Mouse (Mus musculus) lung, postnatal 0 days (tissue): ENCODE data around the gene Gm9999.
"Not testable (repeated sequence)": the region's sequence is repeated elsewhere in the genome, so short reads cannot be mapped to it uniquely, and the experiment has no call there.

Source experiments
- CTCF ChIP-seq: IDR thresholded peaks from 2 replicates; pipeline ENCODE4 v1.5.1; 2016; ENCODE audit warnings: antibody characterized with exemption, mild to moderate bottlenecking
- EP300 ChIP-seq: IDR thresholded peaks from 2 replicates; pipeline ENCODE4 v1.6.1; 2016; ENCODE audit warnings: antibody characterized with exemption, mild to moderate bottlenecking, control low read depth

DNA sequence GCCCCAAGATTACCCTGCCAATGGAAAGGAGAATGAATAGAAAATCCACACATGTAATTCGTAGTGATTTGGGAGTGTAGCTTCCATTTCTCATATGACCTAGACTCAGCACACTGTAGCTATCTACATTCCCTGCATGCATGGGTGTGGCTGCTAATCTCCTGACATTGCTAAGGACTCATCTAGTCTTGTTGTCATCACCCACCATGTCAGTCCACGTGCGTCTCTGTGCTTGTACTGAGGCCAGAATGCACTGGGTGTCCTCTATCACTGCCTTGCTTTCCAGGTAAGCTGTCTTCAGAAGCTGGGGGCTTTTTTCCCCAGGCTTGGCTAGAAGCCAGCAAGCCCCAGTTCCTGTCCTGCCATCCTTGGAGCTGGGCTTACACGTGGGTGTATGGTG is 6.0 kb downstream of the Gm9999 start:
- not testable (repeated sequence) for TF ChIP-seq CTCF, EP300
